Mouse (Mus musculus) CH12.LX (cell line): Measurements from ENCODE around the gene Vti1a. TPM values are rescaled to one million over a fixed set of nuclear protein-coding genes. Genes with fewer than 3 reads are reported as not detected.

Experiments used
- DNase-seq: peaks from one replicate; pipeline ENCODE4 v3.0.0-alpha.2; 2013; ENCODE audit errors: extremely low read depth
- H3K27ac ChIP-seq: 2 replicates; pipeline ENCODE4 v1.5.1; 2012; ENCODE audit warnings: low read depth, mild to moderate bottlenecking, control low read depth, moderate library complexity; ENCODE audit not compliant: insufficient read depth
- H3K27me3 ChIP-seq: replicated peaks from 2 replicates; pipeline ENCODE3; 2012; ENCODE audit warnings: inconsistent platforms
- H3K36me3 ChIP-seq, 2 experiments: replicated peaks in 1 of 2; 2 replicates each; pipeline versions ENCODE3 to v1.6.1; 2012; ENCODE audit warnings: inconsistent platforms in 1 of 2, low read length in 1 of 2, mild to moderate bottlenecking in 1 of 2, mixed read lengths in 1 of 2, moderate library complexity in 1 of 2; ENCODE audit not compliant: control insufficient read depth in 1 of 2, insufficient read depth in 1 of 2
- H3K4me1 ChIP-seq, 2 experiments: 2 replicates each; pipeline ENCODE4 v1.6.1; 2012; ENCODE audit warnings: inconsistent platforms in 1 of 2, moderate library complexity in 1 of 2; ENCODE audit not compliant: insufficient read depth in 2 of 2, control insufficient read depth in 1 of 2
- H3K4me2 ChIP-seq: 2 replicates; pipeline ENCODE4 v1.6.1; 2012; ENCODE audit warnings: low read depth, mild to moderate bottlenecking, control low read depth; ENCODE audit not compliant: poor library complexity, insufficient read depth, severe bottlenecking
- H3K4me3 ChIP-seq, 3 experiments: fragments of 150-350 bp in 1 of 3; sonication (generic) in 1 of 3; replicated peaks in 1 of 3; 2 replicates each; pipeline versions ENCODE3 to v1.5.1; 2011 to 2012; ENCODE audit warnings: low read depth in 2 of 3, low read length in 2 of 3, mild to moderate bottlenecking in 2 of 3, moderate library complexity in 2 of 3, control low read depth in 1 of 3, improper control_type of control experiment in 1 of 3, inconsistent platforms in 1 of 3, mixed read lengths in 1 of 3; ENCODE audit not compliant: poor library complexity in 1 of 3
- H3K79me2 ChIP-seq: replicated peaks from 2 replicates; pipeline ENCODE4 v1.6.1; 2012; ENCODE audit warnings: mild to moderate bottlenecking, moderate library complexity; ENCODE audit not compliant: control insufficient read depth, poor library complexity, insufficient read depth, severe bottlenecking; ENCODE audit errors: extremely low read depth
- H3K9ac ChIP-seq: 2 replicates; pipeline ENCODE4 v1.6.1; 2012; ENCODE audit warnings: low read depth, mild to moderate bottlenecking, control low read depth, moderate library complexity; ENCODE audit not compliant: insufficient read depth
- H3K9me3 ChIP-seq: replicated peaks from 2 replicates; pipeline ENCODE3; 2012; ENCODE audit warnings: low read length, inconsistent platforms, mixed read lengths
- BHLHE40 ChIP-seq: IDR thresholded peaks from 2 replicates; pipeline ENCODE4 v1.6.1; 2011; ENCODE audit warnings: mild to moderate bottlenecking, low read depth, low read length, improper control_type of control experiment
- CHD2 ChIP-seq: IDR thresholded peaks from 2 replicates; pipeline ENCODE4 v1.6.1; 2011; ENCODE audit warnings: low read length, improper control_type of control experiment
- E2F4 ChIP-seq: IDR thresholded peaks from 2 replicates; pipeline ENCODE4 v1.6.1; 2011; ENCODE audit warnings: low read depth, low read length, improper control_type of control experiment; ENCODE audit not compliant: insufficient replicate concordance
- ELF1 ChIP-seq: IDR thresholded peaks from 2 replicates; pipeline ENCODE4 v1.6.1; 2014; ENCODE audit warnings: low read depth, mild to moderate bottlenecking, inconsistent platforms, low read length, improper control_type of control experiment
- ETS1 ChIP-seq: conservative IDR thresholded peaks from 2 replicates; pipeline ENCODE4 v1.6.1; 2012; ENCODE audit warnings: low read depth, mild to moderate bottlenecking, inconsistent platforms, low read length, improper control_type of control experiment, moderate library complexity
- GABPA ChIP-seq: IDR thresholded peaks from 2 replicates; pipeline ENCODE4 v1.6.1; 2012; ENCODE audit warnings: low read depth, low read length, improper control_type of control experiment, inconsistent platforms; ENCODE audit not compliant: insufficient replicate concordance
- JUN ChIP-seq: IDR thresholded peaks from 2 replicates; pipeline ENCODE4 v1.6.1; 2011; ENCODE audit warnings: low read depth, mild to moderate bottlenecking, low read length, improper control_type of control experiment, moderate library complexity; ENCODE audit not compliant: insufficient read depth
- POLR2AphosphoS2 ChIP-seq: IDR thresholded peaks from 2 replicates; pipeline ENCODE4 v1.6.1; 2011; ENCODE audit warnings: low read depth, low read length, improper control_type of control experiment
- SIN3A ChIP-seq: IDR thresholded peaks from 2 replicates; pipeline ENCODE4 v1.6.1; 2012; ENCODE audit warnings: low read length, improper control_type of control experiment, inconsistent platforms
- SMC3 ChIP-seq: IDR thresholded peaks from 2 replicates; pipeline ENCODE4 v1.6.1; 2011; ENCODE audit warnings: low read depth, low read length, improper control_type of control experiment
- dilution Hi-C: fragments of 300-500 bp; cut with MboI; formaldehyde crosslinking; loops from 2 replicates; pipeline ENCODE4 v1.14.3; 2020; ENCODE audit warnings: low sequenced_read_pairs; ENCODE audit not compliant: extremely low pct_unique_long_range_greater_than_20kb, extremely low pct_ligation_motif_present
- in situ Hi-C: fragments of 300-500 bp; cut with MboI; formaldehyde crosslinking; loops from 3 replicates; pipeline ENCODE4 v1.14.3; 2019; ENCODE audit warnings: low sequenced_read_pairs, low pct_ligation_motif_present, low pct_unique_long_range_greater_than_20kb, mixed read lengths
- polyA plus RNA-seq: library from polyadenylated mRNA; unstranded; fragments of >175 nt; gene quantifications from 2 replicates; pipeline ENCODE4 v1.2.1, GENCODE M21; 2012; ENCODE audit warnings: low read depth; ENCODE audit not compliant: insufficient read length
- total RNA-seq, 2 experiments: library from RNA; depleted of rRNA; stranded (reverse); fragments of 300-350 nt in 1 of 2; fragments of >200 nt in 1 of 2; gene quantifications; 2 replicates each; pipeline ENCODE4 v1.2.3; 2012 to 2014

Vti1a gene
- total and polyA plus RNA-seq, 3 experiments, result 22.3 to 27.6 (median 23.5) TPM

- Histone ChIP-seq H3K79me2 (no peaks in the 10 kb centered on the region), H3K4me2 (no peak overlapping the region), H3K9ac (no peak overlapping the region), H3K27ac (no peak overlapping the region), H3K27me3 (no peaks in the 10 kb centered on the region)
- in situ Hi-C loops, result no loop called here
- no peak for DNase-seq
- no peak for TF ChIP-seq BHLHE40
- TF ChIP-seq, all 38 proteins: peak for 0
- Histone ChIP-seq H3K36me3 (peaks cover 0 to 18% of the 10 kb centered on the region in 2 experiments), H3K9me3 (no peaks in the 10 kb centered on the region), H3K4me3 (no peak overlapping the region), H3K4me1 (no peaks in the 10 kb centered on the region)
- dilution Hi-C loops, result no loop called here
Observed at GRCm38 (mm10) chr19:55609806-55610205, 293.7 kb downstream of the Vti1a start.

- Histone ChIP-seq H3K79me2 (no peaks in the 10 kb centered on the region), H3K27me3 (no peaks in the 10 kb centered on the region), H3K4me3 (no peak overlapping the region), H3K4me2 (no peak overlapping the region), H3K36me3 (peaks cover 0 to 18% of the 10 kb centered on the region in 2 experiments), H3K9ac (no peak overlapping the region), H3K4me1 (peaks cover 8 to 21% of the 10 kb centered on the region in 2 experiments), H3K9me3 (no peaks in the 10 kb centered on the region), H3K27ac (no peak overlapping the region)
- in situ Hi-C loops (no loop called here), dilution Hi-C loops (no loop called here)
- no peak for DNase-seq
- TF ChIP-seq ELF1 (no peak), JUN (no peak), SIN3A (no peak), SMC3 (no peak), POLR2AphosphoS2 (no peak), GABPA (no peak), ETS1 (no peak), CHD2 (no peak)
Observed at GRCm38 (mm10) chr19:55615743-55616142, 299.6 kb downstream of the Vti1a start.

GRCm38 (mm10) chr19:55616276-55616675, 300.2 kb downstream of the Vti1a start:
- Histone ChIP-seq H3K9ac (no peak overlapping the region), H3K4me3 (no peak overlapping the region), H3K4me1 (peaks cover 8 to 21% of the 10 kb centered on the region in 2 experiments), H3K4me2 (no peak overlapping the region), H3K9me3 (no peaks in the 10 kb centered on the region), H3K27me3 (no peaks in the 10 kb centered on the region), H3K79me2 (no peaks in the 10 kb centered on the region), H3K36me3 (peaks cover 0 to 18% of the 10 kb centered on the region in 2 experiments), H3K27ac (no peak overlapping the region)
- DNase-seq, result no peak
- TF ChIP-seq ETS1 (no peak), E2F4 (no peak)
- dilution Hi-C loops (no loop called here), in situ Hi-C loops (no loop called here)
